Mouse (Mus musculus) forebrain, embryonic 16.5 days (tissue): ENCODE data around the gene Ttc28. TPM values are rescaled to one million over a fixed set of nuclear protein-coding genes. Genes with fewer than 3 reads are reported as not detected.

ENCODE experiments used
- ATAC-seq: fragments of 200-750 bp; cut with Nextera tagmentation; 2 replicates; pipeline ENCODE4 v1.8.0; 2017; ENCODE audit warnings: mild to moderate bottlenecking, moderate library complexity
- H3K27ac ChIP-seq: fragments of 300-500 bp; sonication (generic); 2 replicates; pipeline ENCODE4 v1.5.1; 2014; ENCODE audit warnings: low read length, control low read depth
- H3K27me3 ChIP-seq: fragments of 300-500 bp; sonication (generic); replicated peaks from 2 replicates; pipeline ENCODE4 v1.6.1; 2014; ENCODE audit warnings: low read length; ENCODE audit not compliant: control insufficient read depth, insufficient read depth
- H3K36me3 ChIP-seq: fragments of 300-500 bp; sonication (generic); 2 replicates; pipeline ENCODE4 v1.6.1; 2014; ENCODE audit not compliant: control insufficient read depth, insufficient read depth
- H3K4me1 ChIP-seq: fragments of 300-500 bp; sonication (generic); replicated peaks from 2 replicates; pipeline ENCODE4 v1.6.1; 2014; ENCODE audit warnings: low read length; ENCODE audit not compliant: control insufficient read depth, insufficient read depth
- H3K4me2 ChIP-seq: fragments of 300-500 bp; sonication (generic); 2 replicates; pipeline ENCODE4 v1.6.1; 2014; ENCODE audit warnings: mild to moderate bottlenecking, low read length, control low read depth
- H3K4me3 ChIP-seq: fragments of 300-500 bp; sonication (generic); replicated peaks from 2 replicates; pipeline ENCODE4 v1.5.1; 2014; ENCODE audit warnings: mild to moderate bottlenecking, low read length, control low read depth
- H3K9ac ChIP-seq: fragments of 300-500 bp; sonication (generic); replicated peaks from 2 replicates; pipeline ENCODE4 v1.6.1; 2014; ENCODE audit warnings: low read depth, low read length, control low read depth
- H3K9me3 ChIP-seq: fragments of 300-500 bp; sonication (generic); 2 replicates; pipeline ENCODE4 v1.6.1; 2016; ENCODE audit warnings: low read length; ENCODE audit not compliant: control insufficient read depth
- WGBS: fragments of 180-500 bp; shearing (Covaris S2); extraction: QIAGEN DNeasy Blood & Tissue Kit; methylation state at CpG from one replicate; pipeline ENCODE4 v1.1.7; 2014; 5-methylcytosine and 5-hydroxymethylcytosine counted together
- polyA plus RNA-seq: library from polyadenylated mRNA; unstranded; fragments of >200 nt; fragmentation: Nextera tagmentation; extraction: Ambion mirVana; gene quantifications from 2 replicates; pipeline ENCODE4 v1.2.1, GENCODE M21; 2015

The Ttc28 gene
- polyA plus RNA-seq, 1 experiment from 2014 or later, result 40.5 TPM

GRCm38 (mm10) chr5:111155928-111156327 is 276.3 kb downstream of the Ttc28 start:
- Histone ChIP-seq H3K9me3 (no peaks in the 10 kb centered on the region), H3K27me3 (no peaks in the 10 kb centered on the region), H3K4me2 (no peak overlapping the region), H3K27ac (no peak overlapping the region), H3K9ac (no peak overlapping the region), H3K4me1 (peaks cover 57% of the 10 kb centered on the region), H3K4me3 (no peak overlapping the region), H3K36me3 (no peaks in the 10 kb centered on the region)
- ATAC-seq, result no peak
- WGBS, result 88% methylated on average over 12 of the region's 12 CpGs

- 70% methylated on average over 9 of the region's 9 CpGs for WGBS
- Histone ChIP-seq H3K4me3 (no peak overlapping the region), H3K9ac (no peak overlapping the region), H3K36me3 (no peaks in the 10 kb centered on the region), H3K27me3 (no peaks in the 10 kb centered on the region), H3K4me1 (peaks cover 70% of the 10 kb centered on the region), H3K9me3 (no peaks in the 10 kb centered on the region), H3K4me2 (no peak overlapping the region), H3K27ac (no peak overlapping the region)
- no peak for ATAC-seq
Observed at GRCm38 (mm10) chr5:111158266-111158665, 278.7 kb downstream of the Ttc28 start.

- H3K4me3 ChIP-seq, result no peak overlapping the region
- H3K9me3 ChIP-seq, result no peaks in the 10 kb centered on the region
- H3K4me2 ChIP-seq, result peak overlapping the region; percentile 14
- 27% methylated on average over 23 of the region's 23 CpGs for WGBS
- peaks cover 73% of the 10 kb centered on the region for H3K4me1 ChIP-seq
- H3K36me3 ChIP-seq, result no peaks in the 10 kb centered on the region
- H3K9ac ChIP-seq, result peak overlapping the region; percentile 26
- no peaks in the 10 kb centered on the region for H3K27me3 ChIP-seq
- peak; percentile 59 for ATAC-seq
- H3K27ac ChIP-seq, result peak overlapping the region; percentile 70
Observed at GRCm38 (mm10) chr5:111159628-111160321, 280.2 kb downstream of the Ttc28 start.

GRCm38 (mm10) chr5:111161146-111161930 is 281.7 kb downstream of the Ttc28 start:
- H3K4me2 ChIP-seq, result no peak overlapping the region
- no peaks in the 10 kb centered on the region for H3K9me3 ChIP-seq
- no peaks in the 10 kb centered on the region for H3K36me3 ChIP-seq
- ATAC-seq, result no peak
- H3K27ac ChIP-seq, result no peak overlapping the region
- no peak overlapping the region for H3K4me3 ChIP-seq
- WGBS, result 63% methylated on average over 7 of the region's 7 CpGs
- H3K4me1 ChIP-seq, result peaks cover 72% of the 10 kb centered on the region
- no peak overlapping the region for H3K9ac ChIP-seq
- H3K27me3 ChIP-seq, result no peaks in the 10 kb centered on the region

GRCm38 (mm10) chr5:111162857-111163256 is 283.3 kb downstream of the Ttc28 start:
- no peak for ATAC-seq
- Histone ChIP-seq H3K27ac (no peak overlapping the region), H3K4me2 (no peak overlapping the region), H3K36me3 (no peaks in the 10 kb centered on the region), H3K27me3 (no peaks in the 10 kb centered on the region), H3K9me3 (no peaks in the 10 kb centered on the region), H3K4me3 (no peak overlapping the region), H3K9ac (no peak overlapping the region), H3K4me1 (peaks cover 64% of the 10 kb centered on the region)
- 66% methylated on average over 6 of the region's 6 CpGs for WGBS

- peak; percentile 24; the same call in 1 of the 2 replicates for ATAC-seq
- Histone ChIP-seq H3K27me3 (no peaks in the 10 kb centered on the region), H3K9ac (peak overlapping the region; percentile 49), H3K4me3 (no peak overlapping the region), H3K9me3 (no peaks in the 10 kb centered on the region), H3K27ac (peak overlapping the region; percentile 53), H3K36me3 (no peaks in the 10 kb centered on the region), H3K4me1 (peaks cover 60% of the 10 kb centered on the region), H3K4me2 (peak overlapping the region; percentile 23; the same call in 1 of the 2 replicates)
- 18% methylated on average over 11 of the region's 11 CpGs for WGBS
Observed at GRCm38 (mm10) chr5:111163377-111163776, 283.8 kb downstream of the Ttc28 start.

- no peaks in the 10 kb centered on the region for H3K27me3 ChIP-seq
- H3K27ac ChIP-seq, result no peak overlapping the region
- H3K9me3 ChIP-seq, result no peaks in the 10 kb centered on the region
- no peak overlapping the region for H3K4me2 ChIP-seq
- H3K4me3 ChIP-seq, result no peak overlapping the region
- no peaks in the 10 kb centered on the region for H3K36me3 ChIP-seq
- 33% methylated on average over 9 of the region's 9 CpGs for WGBS
- ATAC-seq, result no peak
- H3K9ac ChIP-seq, result no peak overlapping the region
- H3K4me1 ChIP-seq, result peaks cover 50% of the 10 kb centered on the region
Observed at GRCm38 (mm10) chr5:111164348-111164920, 284.8 kb downstream of the Ttc28 start.

GRCm38 (mm10) chr5:111170383-111170782 is 290.8 kb downstream of the Ttc28 start:
- 11% methylated on average over 9 of the region's 9 CpGs for WGBS
- H3K36me3 ChIP-seq, result no peaks in the 10 kb centered on the region
- no peak for ATAC-seq

GRCm38 (mm10) chr5:111175410-111175809 is 295.8 kb downstream of the Ttc28 start:
- no peak for ATAC-seq
- H3K27me3 ChIP-seq, result no peaks in the 10 kb centered on the region
- H3K36me3 ChIP-seq, result no peaks in the 10 kb centered on the region
- peaks cover 49% of the 10 kb centered on the region for H3K4me1 ChIP-seq
- no peaks in the 10 kb centered on the region for H3K9me3 ChIP-seq
- no peak overlapping the region for H3K27ac ChIP-seq
- H3K4me3 ChIP-seq, result no peak overlapping the region
- WGBS, result 58% methylated on average over 12 of the region's 12 CpGs
- 0 out of 2 replicates have a peak overlapping the region, but pooled peaks have one; percentile 5 for H3K4me2 ChIP-seq
- H3K9ac ChIP-seq, result 0 out of 2 replicates have a peak overlapping the region, but pooled peaks have one; percentile 7

More at GRCm38 (mm10) chr5:111170383-111170782, 290.8 kb downstream of the Ttc28 start:
- Histone ChIP-seq H3K27me3 (no peaks in the 10 kb centered on the region), H3K4me1 (peaks cover 16% of the 10 kb centered on the region), H3K4me2 (no peak overlapping the region), H3K4me3 (no peak overlapping the region), H3K9me3 (no peaks in the 10 kb centered on the region), H3K27ac (no peak overlapping the region), H3K9ac (no peak overlapping the region)
